Mouse (Mus musculus): Measurements from ENCODE around the gene Flt4.

Gene Flt4

DNA sequence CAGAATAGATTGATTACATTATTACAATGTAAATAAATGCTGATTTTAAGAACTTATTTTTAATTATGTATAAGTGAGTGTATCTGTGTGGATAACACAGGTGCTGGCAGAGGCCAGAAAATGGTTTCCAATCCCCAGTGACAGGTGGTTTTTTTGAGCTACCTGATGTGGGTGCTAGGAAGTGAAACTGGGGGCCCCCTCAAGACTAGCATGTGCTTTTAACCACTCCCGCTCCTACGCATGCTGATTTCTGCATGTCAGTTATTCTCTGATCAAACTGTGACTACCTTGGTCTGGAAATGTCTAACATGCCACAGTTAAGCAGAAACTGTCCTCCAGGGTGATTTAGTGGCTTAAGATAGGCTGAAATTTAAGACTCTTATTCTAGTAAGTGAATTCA lies 87.4 kb downstream of the Flt4 start:
- DNase-seq (ENCODE audit: low read depth in 1 of 2, low spot score in 2 of 2) = no peak

DNA sequence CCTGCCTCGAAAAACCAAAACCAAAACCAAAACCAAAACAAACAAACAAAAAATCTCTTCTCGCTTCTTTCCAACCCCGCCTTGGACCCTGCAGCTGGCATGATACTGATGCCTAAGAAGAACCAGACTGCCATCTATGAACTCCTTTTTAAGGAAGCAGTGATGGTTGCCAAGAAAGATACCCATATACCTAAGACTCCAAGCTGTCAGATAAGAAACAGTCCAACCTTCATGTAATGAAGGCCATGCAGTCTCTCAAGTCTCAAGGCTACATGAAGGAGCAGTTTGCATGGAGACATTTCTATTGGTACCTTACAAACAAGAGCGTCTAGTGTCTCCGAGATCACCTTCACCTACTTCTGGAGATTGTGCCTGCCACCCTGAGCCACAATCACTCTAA lies 88.7 kb downstream of the Flt4 start:
- no peak for DNase-seq (ENCODE audit: low read depth in 1 of 2, low spot score in 2 of 2)

DNA sequence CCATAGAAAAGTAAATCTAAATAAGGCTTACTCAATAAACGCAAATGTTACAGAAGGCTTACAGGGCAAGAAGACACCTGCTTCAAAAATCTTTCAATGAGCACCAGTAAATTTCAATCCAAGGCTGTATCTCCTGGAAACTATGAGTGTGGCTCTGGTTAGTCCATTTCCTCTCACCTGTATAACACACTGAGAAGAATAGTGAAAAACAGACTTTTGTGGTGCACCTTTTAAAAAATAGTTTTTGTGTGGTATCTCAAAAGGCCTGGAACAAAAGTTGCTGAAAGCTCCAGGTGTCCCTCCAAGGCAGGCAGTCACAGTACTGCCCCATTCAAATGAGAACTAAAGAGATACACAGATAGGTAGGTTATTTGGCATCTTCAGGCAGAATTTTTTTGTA lies 90.0 kb downstream of the Flt4 start:
- no peak for DNase-seq (ENCODE audit: low read depth in 1 of 2, low spot score in 2 of 2)

DNA sequence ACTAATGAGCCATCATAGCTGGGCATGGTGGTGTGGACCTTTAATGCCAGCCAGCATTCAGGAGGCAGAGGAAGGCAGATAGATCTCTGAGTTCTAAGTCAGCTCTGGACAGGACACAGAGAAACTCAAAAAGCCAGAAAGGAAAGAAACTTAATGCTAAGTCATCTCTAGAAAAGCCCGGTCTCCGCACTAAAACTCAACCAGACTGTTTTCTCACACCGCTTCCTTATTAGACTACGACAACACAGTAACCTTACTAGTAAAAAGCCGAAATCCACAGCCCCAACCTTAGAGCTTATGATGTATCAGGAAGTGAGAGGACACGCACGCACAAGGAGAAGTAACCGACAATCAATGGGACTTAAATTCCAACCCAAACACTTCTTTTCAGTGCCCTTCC lies 93.0 kb downstream of the Flt4 start:
- DNase-seq (ENCODE audit: low read depth in 1 of 2, low spot score in 2 of 2) = no peak

Data from monocyte, adult 2 months (primary cell).